Mouse (Mus musculus): ENCODE results near the gene Mark3.
A peak's percentile ranks its signal among the peaks of the same experiment; 100 is the strongest.
"Not testable (repeated sequence)": the region's sequence is repeated elsewhere in the genome, so short reads cannot be mapped to it uniquely, and the experiment has no call there.

The Mark3 gene

GRCm38 (mm10) chr12:111574074-111574886 is at the start of gene Mark3:
Mark3 (plus strand) TSS chr12:111574523.
- DNase-seq, result peak; percentile 97

GRCm38 (mm10) chr12:111524883-111525282 is 49.4 kb upstream of the Mark3 start:
- DNase-seq, result peak; percentile 54

- DNase-seq, result no peak
Measured at GRCm38 (mm10) chr12:111527643-111528281, 46.6 kb upstream of the Mark3 start.

DNA sequence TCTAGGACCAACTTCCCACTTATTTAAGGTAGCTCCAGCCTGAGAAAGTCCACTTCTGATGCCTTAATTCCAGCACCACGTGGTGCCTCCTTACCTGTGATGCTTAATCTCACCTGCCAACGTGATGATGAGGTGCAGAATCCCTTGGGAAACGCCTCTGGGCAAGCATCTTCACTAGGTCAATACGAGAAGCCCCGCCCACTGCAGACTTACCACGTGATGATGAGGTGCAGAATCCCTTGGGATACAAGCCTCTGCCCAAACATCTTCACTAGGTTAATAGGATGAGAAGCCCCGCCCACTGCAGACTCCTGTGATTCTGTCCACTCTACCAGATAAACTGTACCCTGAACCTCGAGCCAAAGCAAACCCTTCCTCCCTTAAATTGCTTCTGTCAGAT is 45.1 kb upstream of the Mark3 start:
- DNase-seq, result no peak

DNA sequence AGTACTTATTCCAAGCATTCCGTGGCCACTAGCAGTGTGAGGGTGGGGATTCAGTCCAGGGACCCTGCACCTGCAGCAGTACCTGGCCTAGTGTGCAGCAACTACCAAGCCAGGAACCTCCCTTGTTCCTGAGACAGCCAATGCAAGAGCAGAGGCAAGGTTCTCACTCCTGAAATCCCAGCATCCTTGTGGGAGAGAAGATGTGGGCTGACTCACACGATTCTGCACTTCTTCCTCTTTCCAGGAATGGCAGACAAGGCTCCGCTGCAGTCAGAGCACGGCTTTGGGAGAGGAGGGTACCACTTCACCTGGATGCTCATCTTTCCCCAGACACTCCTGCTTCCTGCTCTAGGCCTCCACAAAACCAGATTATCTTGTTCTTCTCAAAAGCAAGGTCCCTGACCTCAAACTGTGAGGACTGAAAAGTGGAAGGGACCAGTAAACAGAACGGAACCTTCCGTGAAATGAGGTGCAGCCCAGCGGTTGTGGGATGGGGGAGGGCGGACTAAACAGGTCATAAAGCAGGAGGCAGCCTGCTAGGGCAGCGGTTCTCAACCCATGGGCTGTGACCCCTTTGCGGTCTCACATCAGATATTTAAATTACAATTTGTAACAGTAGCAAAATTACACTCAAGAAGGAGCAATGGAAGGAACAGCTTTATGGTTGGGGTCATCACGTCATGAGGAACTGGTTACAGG is 41.1 kb upstream of the Mark3 start:
- DNase-seq, result no peak

- DNase-seq, result peak; percentile 58
Measured at GRCm38 (mm10) chr12:111535281-111535680, 39.0 kb upstream of the Mark3 start.

DNA sequence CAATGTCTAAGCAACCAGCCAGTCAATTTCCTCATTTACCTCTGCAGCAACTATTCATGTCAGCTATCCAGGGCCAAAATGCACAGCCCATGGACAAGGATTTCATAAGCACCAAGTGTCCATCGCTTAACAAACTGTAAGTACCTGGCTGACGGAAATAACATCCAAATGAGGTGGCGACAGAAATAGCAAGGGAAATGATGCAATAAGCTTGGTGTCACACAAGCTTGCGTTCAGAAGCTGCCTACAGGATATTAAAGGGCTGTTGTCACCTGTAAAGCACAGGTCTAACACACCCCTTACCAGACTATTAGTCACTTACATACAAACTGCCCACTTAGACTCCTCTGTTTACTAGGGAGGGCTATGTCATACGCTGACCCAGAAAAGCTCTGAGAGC is 38.6 kb upstream of the Mark3 start:
- DNase-seq, result peak; percentile 51

- no peak for DNase-seq
Measured at GRCm38 (mm10) chr12:111536746-111537145, 37.6 kb upstream of the Mark3 start.

DNA sequence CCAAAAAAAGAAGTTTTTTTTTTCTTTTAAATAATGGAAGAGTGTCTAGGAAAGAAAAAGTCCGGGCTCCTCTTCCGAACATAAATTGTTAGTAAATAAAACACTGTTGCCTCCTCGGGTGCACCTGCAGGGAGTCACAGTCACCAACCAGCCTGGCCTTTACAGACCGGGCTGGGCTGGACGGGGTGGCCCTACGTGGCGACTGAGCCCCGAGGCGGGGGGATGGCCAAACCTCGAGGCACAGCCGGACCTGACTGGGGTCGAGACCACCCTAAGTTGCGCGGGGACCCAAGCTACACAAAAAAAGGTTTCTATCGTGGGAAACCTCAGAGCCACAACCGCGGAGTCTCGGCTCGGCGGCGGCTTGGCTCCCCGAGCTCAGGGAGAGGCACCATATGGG is 37.0 kb upstream of the Mark3 start:
- peak; percentile 38 for DNase-seq

DNA sequence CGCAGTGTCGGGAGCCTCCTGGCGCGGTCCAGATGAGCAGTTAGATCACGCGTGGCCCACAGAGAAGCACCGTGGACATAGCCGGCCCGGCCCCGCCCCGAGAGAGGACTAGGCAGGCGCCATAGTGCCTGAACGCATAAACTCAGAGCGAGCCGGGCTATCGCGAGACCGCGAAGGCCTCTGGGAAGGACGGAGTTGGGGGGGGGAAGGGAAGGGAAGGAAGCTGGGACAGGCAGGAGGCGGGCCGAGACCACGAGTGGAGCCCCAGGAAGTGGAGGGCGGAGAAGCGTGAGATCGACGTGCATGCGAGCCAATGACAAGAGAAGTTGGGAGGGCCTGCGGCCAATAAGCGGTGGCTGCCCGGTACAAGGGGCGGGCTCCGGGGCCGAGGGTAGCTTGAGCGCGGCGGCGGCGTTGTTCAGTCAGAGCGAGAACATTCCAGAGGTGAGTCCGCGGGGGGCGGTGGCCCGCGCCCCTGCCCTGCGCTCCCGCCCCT is 36.5 kb upstream of the Mark3 start, which contains the start of gene Eif5:
Gene Eif5 (plus strand): TSS at position 221 of the 496 bp plus-strand sequence.
- DNase-seq, result peak; percentile 99

GRCm38 (mm10) chr12:111538292-111539040 is 35.9 kb upstream of the Mark3 start:
- peak; percentile 86 for DNase-seq

- no peak for DNase-seq
Measured at GRCm38 (mm10) chr12:111539041-111539345, 35.3 kb upstream of the Mark3 start.

- DNase-seq, result no peak
Measured at GRCm38 (mm10) chr12:111547070-111547469, 27.3 kb upstream of the Mark3 start.

- no peak for DNase-seq
Measured at GRCm38 (mm10) chr12:111548555-111549289, 25.6 kb upstream of the Mark3 start.

- DNase-seq, result no peak
Measured at GRCm38 (mm10) chr12:111550679-111551078, 23.6 kb upstream of the Mark3 start.

DNA sequence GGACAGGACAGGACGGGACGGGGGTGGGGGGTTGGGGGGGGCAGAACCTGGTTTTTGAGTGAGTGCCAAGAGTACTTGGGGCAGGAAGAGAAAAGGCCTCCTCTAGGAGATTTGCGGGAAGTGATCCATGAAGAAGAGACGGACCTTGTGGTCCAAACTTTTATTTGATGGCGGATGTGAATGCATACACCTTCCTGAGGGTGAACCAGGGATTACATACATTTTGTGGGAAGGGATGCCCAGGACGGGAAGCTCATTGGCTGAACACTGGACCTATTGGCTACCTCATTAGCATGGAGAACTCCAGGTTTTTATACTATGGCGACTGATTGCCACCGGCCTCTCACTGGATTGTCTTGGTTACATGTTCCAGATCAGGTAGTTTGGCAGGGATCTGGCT is 22.0 kb upstream of the Mark3 start:
- DNase-seq, result no peak

- DNase-seq, result no peak
Measured at GRCm38 (mm10) chr12:111555357-111555756, 19.0 kb upstream of the Mark3 start.

DNA sequence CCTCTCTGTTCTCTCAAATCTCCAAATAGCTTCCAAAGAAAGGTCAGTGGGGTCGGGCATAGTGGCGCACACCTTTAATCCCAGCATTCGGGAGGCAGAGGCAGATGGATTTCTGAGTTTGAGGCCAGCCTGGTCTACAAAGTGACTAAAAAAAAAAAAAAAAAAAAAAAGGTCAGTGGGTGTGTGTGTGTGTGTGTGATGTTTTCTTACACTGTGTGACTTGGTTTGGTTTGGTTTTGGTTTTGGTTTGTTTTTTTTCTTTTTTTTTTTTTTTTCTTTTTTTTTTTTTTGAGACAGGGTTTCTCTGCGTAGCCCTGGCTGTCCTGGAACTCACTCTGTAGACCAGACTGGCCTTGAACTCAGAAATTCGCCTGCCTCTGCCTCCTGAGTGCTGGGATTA is 18.4 kb upstream of the Mark3 start:
- not testable (repeated sequence) for DNase-seq

DNA sequence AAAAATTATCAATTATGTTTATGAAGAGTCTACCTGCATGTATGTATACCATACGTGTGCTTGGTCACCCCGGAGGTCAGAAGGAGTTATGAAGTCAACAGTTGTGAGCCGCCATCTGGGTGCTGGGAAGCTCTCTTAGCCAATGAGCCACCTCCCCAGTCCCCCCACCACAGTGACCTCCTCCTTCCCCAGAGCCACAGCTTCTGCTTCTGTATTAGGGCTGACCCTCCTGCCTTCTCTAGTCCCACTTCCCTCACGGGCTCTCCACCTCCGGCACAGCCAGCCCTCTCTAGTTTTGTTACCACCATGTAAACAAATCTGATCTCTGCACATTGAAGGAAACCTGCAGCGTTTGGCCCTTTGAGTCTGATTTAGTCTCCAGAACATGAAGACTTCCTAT is 16.8 kb upstream of the Mark3 start:
- DNase-seq, result no peak

DNA sequence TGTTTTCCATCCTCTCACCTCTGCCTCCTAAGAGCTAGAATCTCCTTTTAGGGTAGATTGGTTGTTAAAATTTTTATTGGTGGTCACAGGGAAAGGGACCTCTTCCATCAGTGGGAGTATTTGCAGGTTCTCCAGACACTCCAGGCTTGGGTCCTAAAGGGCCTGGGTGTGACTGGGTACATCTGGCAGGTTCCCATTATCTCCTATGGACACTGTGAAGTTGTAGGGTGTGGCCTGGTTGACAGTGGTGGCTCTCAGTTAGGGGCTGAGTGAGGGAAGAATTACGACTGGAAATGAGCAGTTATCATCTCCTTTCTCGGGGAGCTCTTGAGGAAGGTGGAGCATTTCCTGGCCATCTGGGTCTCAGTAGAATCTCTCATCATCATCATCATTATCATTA is 15.7 kb upstream of the Mark3 start:
- DNase-seq, result no peak

- peak; percentile 61 for DNase-seq
Measured at GRCm38 (mm10) chr12:111559647-111560258, 14.6 kb upstream of the Mark3 start.

GRCm38 (mm10) chr12:111560286-111560685 is 14.0 kb upstream of the Mark3 start:
- no peak for DNase-seq

All from lung, postnatal 36 days (tissue).